20 mouse cellular contexts compared by ENCODE assay signal in genomic region chr7:100484493-100484892, GRCm38 (mm10). TPM values are rescaled to one million over a fixed set of nuclear protein-coding genes. Genes with fewer than 3 reads are reported as not detected.
DNase-seq lines count a peak whose midpoint lies in the region; ATAC-seq lines count a peak whose summit lies in the region.
"Had no signal": no experiment of that assay in that cellular context is flagged by ENCODE, and none has a peak within 500 bp of the region (broad histone marks: within the 10 kb centered on the region; RNA-seq: fewer than 3 reads in every experiment).

No protein-coding gene starts in this region.

- DNase-seq in frontal cortex, postnatal 10 days (ENCODE audit: low spot score in 2 of 2) = no peak
- DNase-seq in 3134 (ENCODE audit: extremely low read depth, insufficient read length, low spot score) (peak; percentile 68), adipocyte (ENCODE audit: low spot score) (peak; percentile 86)
- no peak for DNase-seq in thymus, postnatal 14 days
- no peak for DNase-seq in thymus, postnatal 4 days
- DNase-seq: adrenal gland, postnatal 25 days; cerebellum, adult 2 months; gastrocnemius, postnatal 36 days; kidney, adult 8-10 months; kidney, postnatal 25 days; right cerebral cortex, postnatal 4 days had no signal

- ATAC-seq in frontal cortex, adult (ENCODE audit: low TSS enrichment) = peak; percentile 57; the same call in 1 of the 2 replicates
- peak; percentile 95 for ATAC-seq in megakaryocyte, adult 5-6 weeks (ENCODE audit: poor library complexity, severe bottlenecking)
- no peak for ATAC-seq in CD4-positive, CD25-positive, alpha-beta regulatory T cell, adult 4 months
- ATAC-seq: forebrain, embryonic 14.5 days; inflammation-experienced regulatory T-cells, adult 6 months; midbrain, embryonic 15.5 days; Patski had no signal

RNA-seq across cellular contexts. Expression of gene Ucp2, which starts 8.6 kb away (rescaled TPM):
- 702 and 742 TPM in 2 replicates for total RNA-seq in megakaryocyte, adult 5-6 weeks (2015)
- 316 and 332 TPM in 2 replicates for total RNA-seq in megakaryocyte, adult 5-6 weeks (2017)
- 1,000 to 10,000 TPM; 1,055 to 1,337 TPM for polyA plus RNA-seq in CD4-positive, CD25-positive, alpha-beta regulatory T cell, adult 4 months (2017; shearing (Covaris generic))

RNA-seq across cellular contexts. Expression of gene Ucp3, which starts 11.7 kb away (rescaled TPM):
- total RNA-seq in megakaryocyte, adult 5-6 weeks (2015) = 0.07 TPM in 2 replicates
- 0.45 TPM in 1 of 2 replicates, not detected in the other for total RNA-seq in megakaryocyte, adult 5-6 weeks (2017)
- polyA plus RNA-seq in CD4-positive, CD25-positive, alpha-beta regulatory T cell, adult 4 months (2017; shearing (Covaris generic)) = not detected
- polyA plus RNA-seq: C2C12; forebrain, embryonic 14.5 days; hindbrain, embryonic 13.5 days; midbrain, embryonic 15.5 days had no signal

RNA-seq across cellular contexts. Expression of gene Dnajb13, which starts 30.3 kb away (rescaled TPM):
- total RNA-seq in megakaryocyte, adult 5-6 weeks (2015) = not detected in 2 replicates
- total RNA-seq in megakaryocyte, adult 5-6 weeks (2017) = 0.16 and 0.44 TPM in 2 replicates
- 10 to 100 TPM; 20.0 to 20.3 TPM for polyA plus RNA-seq in CD4-positive, CD25-positive, alpha-beta regulatory T cell, adult 4 months (2017; shearing (Covaris generic))
- total RNA-seq: adrenal gland, postnatal 25 days; gastrocnemius, postnatal 36 days had no signal

RNA-seq across cellular contexts. Expression of gene Coa4, which starts 52.4 kb away (rescaled TPM):
- 24.7 and 31.5 TPM in 2 replicates for total RNA-seq in megakaryocyte, adult 5-6 weeks (2015)
- total RNA-seq in megakaryocyte, adult 5-6 weeks (2017) = 19.4 and 23.0 TPM in 2 replicates
- 10 to 100 TPM; 22.0 to 29.5 TPM for polyA plus RNA-seq in CD4-positive, CD25-positive, alpha-beta regulatory T cell, adult 4 months (2017; shearing (Covaris generic))

Comparison
In these comparisons a context has a peak if more than half of its experiments do, and no peak if none do; other contexts are left out.
1. DNase-seq: peak in 3134 (single experiment) and adipocyte (single experiment); none in frontal cortex, postnatal 10 days (0 of 2), thymus, postnatal 14 days (single experiment) and thymus, postnatal 4 days (single experiment).